Mouse (Mus musculus) embryo, embryonic 11.5 days (tissue): ENCODE results near the gene Nr1d2.
"Not testable (repeated sequence)": the region's sequence is repeated elsewhere in the genome, so short reads cannot be mapped to it uniquely, and the experiment has no call there.

ENCODE experiments used
- DNase-seq: peaks from one replicate; pipeline ENCODE4 v3.0.0-alpha.2; 2012; ENCODE audit warnings: low read depth, low spot score

The Nr1d2 gene

DNA sequence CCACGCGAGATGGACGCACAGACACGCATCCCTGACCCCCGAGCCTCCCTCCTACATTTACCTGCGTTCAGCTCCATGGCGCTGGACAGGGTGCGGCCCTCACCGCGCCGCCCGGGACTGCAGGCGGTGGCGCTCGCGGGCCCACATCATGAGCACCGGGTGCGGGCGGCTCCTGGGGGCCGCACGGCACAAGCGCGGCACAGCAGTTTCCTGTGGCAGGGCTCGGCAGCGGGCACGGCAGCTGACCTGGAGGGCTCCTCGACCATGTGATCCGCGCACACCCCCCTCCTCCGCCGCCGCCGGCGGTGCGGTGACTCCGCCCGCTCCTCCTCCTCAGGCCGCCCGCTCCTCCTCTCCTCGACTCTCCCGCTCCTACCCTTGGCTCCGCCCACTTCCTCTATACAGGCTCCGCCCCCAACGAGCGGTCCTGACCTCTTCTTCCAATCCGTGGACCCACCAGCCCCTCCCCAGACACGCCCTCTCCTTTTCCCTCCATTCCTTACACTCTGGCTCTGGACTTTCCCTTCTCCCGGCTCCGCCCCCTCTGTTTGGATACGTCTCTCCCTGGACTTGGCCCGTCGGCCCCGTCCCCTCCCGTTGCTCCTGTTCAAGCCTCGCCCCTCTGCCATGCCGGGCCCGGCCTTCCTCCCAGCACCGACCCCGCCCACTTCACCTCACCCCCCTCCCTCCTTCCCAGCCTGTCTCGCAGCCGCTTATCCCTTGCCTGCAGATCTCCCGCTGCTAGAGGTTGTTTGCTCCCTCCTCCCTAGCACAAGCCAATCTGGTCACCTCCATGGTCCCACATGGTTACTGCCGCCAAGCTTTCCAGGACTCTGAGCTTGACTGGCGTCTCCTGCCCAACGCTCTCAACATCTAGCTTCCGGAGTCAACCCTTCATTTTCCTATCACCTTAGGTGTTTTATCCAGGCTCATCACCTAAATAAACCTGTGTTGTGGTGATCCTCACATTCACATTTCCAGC, at the start of gene Nr1d2:
Nr1d2 (minus strand) TSS at position 378 of the 982 bp plus-strand sequence.
- peak; percentile 97 for DNase-seq

DNA sequence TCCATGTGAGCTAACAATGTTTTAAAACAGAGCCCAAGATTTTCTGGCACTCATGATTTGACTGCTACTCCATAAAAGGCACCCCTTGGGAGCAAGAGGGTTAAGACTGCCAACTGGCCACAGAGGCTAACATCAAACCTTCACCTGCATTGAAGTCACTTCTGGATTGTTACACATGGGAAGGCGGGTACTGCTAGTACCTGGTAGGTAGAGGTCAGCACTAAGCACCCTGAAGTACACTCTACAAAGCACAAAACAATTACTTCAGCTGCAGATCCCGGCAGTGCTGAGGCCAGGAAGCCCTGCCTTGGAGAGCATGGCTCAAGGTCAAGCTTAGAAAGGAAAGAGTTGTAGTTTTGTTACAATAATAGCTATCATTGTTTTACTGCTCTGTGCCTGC, 48.5 kb upstream of the Nr1d2 start:
- no peak for DNase-seq

DNA sequence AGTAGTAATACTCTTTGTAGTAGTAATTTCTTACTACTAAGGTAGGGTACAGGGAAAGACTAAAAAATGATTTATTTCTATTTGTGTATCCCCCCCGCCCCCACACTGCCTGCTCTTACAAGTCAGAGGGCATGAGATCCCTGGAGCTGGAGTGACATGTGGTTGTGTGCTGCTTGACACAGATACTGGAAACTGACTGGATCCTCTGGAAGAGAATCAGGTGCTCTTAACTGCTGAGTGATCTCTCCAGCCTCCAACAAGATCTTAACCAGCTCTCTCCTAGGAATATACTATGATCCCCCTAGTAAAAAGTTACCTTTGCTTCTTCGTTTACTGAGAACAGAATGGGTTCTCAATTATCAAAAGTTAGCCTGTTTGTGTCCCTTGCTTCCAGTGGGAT, 47.5 kb upstream of the Nr1d2 start:
- DNase-seq: no peak

DNA sequence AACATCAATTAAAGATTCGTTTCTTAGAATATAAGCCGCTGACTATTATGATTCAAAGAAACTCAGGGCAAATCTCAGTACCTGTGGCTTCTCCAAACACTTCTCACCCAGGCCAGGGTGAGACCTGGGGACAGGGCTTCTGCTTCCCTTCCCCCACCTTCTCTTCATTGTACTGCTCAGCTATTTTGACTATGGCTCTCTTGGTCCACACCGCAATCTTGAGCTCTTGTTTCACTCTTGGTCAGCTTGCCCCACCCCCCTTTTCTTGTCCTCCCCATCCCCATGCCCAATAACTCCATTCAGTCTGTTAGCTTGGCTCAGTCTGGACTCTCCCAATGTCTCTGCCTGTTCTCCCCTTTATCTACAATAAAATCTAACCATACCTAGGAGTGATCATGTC, 46.5 kb upstream of the Nr1d2 start:
- DNase-seq: no peak

DNA sequence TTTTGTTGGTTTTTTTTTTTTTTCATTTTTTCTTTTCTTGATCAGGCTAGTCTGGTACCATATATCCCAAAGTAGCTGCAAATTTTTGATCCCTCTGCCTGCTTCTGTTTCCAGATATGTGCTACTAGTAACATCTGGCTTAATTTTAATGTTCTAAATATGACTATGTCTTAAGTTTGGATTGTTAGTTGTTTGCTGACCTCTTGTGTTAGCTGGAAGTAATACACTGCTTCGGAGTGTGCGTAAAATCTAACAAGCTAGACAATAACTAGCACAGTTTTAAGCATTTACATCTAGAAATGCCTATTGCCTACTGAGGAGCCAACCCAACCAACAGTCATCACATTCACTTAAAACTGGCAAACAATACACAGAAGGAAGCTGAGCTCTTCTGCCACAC, 45.7 kb upstream of the Nr1d2 start:
- no peak for DNase-seq

DNA sequence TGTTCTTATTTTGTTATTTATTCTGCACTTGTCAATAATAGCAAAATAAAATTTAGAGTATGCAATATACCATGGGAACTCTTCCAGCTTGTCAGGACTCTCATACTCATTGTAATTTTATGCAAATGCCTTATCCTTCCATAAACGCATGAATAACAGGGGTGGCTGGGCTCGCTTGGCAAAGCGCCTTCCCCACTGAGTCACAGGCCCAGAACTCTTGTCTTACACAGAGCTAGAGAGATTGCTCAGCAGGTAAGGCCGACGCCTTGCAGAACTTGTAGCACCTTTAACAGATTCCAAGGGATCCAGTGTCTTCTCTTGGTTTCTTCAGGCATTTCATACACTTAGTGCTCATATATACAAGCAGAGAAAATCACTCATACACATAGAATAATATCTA, 41.4 kb upstream of the Nr1d2 start:
- DNase-seq: no peak

DNA sequence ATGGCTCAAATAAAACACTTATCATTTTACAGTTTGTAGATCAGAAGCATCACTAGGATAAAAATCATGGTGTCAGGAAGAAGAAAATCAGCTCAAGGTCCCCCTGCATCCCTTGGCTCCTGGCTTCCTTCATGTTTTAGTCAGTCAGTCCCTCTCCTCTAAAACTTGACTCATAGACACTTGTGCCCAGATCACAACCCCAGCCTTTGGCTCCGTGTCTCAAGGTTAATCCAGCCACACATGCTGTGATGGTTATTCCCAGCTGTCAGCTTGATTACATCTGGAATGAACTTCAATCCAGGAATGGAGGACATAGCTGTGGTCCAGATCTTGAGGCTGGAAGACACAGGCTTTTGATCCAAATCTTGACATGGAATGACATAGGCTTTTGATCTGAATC, 35.6 kb upstream of the Nr1d2 start:
- no peak for DNase-seq

DNA sequence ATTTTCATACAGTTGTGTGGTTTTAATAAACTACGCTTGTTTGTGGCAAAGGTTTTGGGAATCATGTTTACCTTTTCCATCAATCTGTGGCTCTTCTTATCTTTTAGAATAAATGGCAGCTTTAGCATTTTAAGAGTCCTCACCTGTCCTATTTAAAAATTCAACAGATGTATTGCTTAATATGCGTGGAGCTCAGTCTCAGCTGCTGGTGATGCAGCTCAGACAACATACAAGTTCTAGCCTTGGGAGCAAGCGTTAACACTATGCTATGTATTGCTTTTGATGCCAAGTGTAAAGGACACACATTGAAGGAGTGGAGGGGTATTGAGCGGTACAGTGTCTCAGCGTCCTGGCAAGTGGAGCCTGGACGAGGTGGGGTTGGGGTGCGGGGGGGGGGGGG, 32.7 kb upstream of the Nr1d2 start:
- no peak for DNase-seq

DNA sequence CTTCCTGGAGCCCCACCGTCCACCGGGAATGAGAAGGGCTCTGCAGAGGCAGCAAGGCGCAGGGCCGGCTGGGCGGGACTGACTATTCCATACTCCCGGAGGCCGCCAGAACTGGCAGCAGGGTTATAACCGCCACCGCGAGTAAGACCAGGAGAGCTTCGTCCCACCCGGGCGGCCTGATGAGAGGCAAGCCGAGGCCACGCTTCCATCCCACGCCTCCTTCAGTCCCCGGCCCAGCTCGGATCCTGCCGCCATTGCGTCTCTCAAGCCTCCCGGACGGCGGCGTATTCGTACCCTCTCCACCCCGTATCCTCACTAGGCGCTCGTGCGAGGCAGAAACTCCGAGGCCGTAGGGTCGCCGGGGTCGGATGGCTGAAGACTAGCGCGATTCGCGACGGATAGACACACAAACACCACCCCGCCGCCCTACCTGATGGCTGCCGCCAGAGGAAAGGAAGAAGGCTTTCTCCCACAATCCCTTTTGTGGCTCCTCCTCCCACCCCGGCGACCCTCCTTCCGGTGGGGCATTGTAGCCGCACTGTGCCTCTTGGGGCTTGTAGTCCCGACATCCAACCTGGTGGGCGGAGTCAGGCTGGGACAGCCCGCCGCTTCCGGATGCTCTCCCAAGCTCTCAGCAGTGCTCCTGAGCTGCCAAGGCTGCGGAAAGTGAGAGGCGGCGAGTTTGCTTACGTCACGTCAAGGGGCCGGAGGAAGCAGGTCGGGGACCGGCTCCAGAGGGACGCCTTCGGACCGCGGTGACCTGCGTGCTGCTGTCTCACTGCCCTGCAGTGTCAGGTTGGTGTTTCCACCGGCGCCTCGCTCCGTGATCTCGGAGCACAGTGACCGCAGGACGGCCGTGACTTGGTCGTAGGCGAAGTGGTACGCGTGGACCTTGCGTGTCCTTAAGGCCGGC, 31.9 kb upstream of the Nr1d2 start, which contains the start of the genes Nkiras1 and Rpl15:
Nkiras1 (plus strand) TSS at position 608 of the 913 bp plus-strand sequence.
Rpl15 (minus strand) TSS at position 863 of the 913 bp plus-strand sequence.
- DNase-seq: peak; percentile 98

DNA sequence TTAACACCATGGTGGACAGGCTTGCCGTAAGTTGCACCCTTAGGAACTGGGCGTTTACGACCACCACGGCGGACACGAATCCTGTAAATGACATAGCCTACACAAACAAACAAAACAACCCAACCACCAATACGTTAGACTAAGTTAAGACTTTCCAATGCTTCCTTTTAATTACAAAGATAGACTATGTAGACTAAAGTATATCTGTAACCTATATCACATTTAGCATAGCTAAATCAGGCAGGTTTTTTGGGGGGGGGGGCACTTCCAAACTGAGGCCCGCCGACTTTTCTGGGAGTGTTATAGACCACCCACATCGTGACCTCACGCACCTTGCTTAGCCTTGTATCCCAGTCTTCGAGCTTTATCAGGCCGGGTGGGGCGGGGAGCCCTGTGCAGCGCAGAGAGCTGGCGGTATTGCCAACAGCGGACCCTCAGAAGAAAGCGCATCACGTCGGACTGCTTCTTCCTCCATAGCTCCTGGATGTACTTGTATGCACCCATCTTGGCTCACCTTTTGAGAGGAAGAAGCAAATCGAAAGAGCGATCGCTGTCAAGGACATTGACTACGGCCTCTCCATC, 31.1 kb upstream of the Nr1d2 start:
- not testable (repeated sequence) for DNase-seq

DNA sequence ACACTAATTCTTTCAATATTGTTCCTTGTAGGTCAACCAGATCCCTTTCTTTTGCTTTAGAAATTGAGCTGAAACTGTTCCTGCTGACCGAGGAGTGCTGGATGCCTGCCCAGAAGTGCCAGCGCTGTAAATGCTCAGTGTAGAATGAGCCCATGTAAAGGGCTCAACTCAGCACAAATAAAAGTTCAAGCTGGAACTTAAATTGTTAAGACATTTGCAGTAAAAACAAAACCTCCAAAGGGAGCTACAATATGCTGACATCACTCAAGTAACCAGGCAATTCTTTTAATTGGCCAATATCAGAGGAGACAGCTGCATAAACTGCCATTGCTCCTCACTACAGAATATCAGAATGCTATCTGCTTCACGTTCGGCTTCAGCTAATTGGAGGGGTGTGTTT, 24.5 kb upstream of the Nr1d2 start:
- DNase-seq: no peak

DNA sequence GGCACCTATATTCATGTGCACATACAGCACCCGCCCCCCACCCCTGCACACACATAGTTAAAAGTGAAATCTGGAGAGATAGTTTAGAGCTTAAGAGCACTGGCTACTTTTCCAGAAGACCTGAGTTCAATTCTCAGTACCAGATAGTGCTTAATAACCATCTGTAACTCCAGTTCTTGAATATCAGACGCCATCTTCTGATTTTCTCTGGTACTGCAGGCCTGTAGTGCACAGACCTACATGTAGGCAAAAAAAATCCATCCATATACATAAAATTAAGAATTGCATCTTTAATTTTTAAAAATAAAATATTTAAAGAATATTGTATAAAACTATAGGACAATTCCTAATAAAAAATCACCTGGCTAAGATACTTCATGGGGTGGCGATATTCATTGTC, 22.3 kb upstream of the Nr1d2 start:
- DNase-seq: no peak

DNA sequence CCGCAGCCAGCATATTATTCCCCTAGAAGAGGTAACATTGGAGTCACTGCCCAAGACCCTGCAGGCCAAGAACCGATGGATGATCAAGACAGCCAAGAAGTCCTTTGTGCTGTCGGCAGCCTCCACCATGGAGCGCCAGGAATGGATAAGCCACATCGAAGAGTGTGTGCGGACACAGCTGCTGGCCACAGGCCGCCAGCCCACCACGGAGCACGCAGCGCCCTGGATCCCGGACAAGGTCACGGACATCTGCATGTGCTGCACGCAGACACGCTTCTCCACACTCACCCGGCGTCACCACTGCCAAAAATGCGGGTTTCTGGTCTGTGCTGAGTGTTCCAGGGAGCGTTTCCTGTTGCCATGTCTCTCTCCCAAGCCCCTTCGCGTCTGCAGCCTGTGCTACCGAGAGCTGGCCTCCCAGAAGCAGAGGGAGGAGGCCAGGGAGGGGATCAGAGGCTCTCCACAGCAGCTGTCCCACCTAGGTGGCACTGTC, 3.8 kb upstream of the Nr1d2 start:
- DNase-seq: no peak

DNA sequence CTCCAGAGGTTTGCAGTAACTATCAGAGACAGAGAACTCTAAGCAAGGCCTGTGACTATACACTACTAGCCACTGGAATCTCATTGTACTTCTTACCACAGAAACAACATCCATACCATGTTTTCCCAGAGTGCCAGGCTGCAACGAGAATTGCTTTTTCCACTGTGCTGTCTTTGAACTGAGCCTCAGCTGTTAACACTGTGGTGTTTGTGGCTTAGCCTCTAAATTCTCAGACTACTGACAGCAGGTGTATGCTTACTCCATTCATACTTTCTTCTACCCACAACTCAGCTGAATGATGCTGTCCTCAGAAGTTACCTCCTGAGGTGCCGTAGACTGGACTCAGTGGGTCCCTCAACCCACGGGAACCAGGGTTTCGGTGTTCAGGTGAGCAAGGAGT, 2.9 kb upstream of the Nr1d2 start:
- DNase-seq: no peak

DNA sequence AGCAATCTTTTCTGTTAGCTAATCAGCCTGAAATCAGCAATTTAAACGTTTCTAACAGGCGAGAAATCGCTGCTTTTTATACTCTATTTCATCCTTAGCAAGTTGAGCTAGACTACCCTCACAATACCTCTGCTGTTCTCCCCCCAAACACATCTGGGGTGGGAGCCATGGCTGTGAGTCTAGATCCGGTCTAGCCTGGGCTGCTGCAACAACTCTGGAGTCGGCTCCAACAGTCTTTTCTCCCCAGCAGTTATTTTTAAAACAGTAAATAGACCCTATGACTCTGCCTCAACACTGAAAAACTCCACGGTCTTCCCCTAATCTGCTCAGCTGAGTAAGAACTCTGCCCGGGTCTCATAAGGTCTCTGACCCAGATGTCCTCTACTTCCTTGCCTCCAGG, 1.2 kb upstream of the Nr1d2 start:
- no peak for DNase-seq

DNA sequence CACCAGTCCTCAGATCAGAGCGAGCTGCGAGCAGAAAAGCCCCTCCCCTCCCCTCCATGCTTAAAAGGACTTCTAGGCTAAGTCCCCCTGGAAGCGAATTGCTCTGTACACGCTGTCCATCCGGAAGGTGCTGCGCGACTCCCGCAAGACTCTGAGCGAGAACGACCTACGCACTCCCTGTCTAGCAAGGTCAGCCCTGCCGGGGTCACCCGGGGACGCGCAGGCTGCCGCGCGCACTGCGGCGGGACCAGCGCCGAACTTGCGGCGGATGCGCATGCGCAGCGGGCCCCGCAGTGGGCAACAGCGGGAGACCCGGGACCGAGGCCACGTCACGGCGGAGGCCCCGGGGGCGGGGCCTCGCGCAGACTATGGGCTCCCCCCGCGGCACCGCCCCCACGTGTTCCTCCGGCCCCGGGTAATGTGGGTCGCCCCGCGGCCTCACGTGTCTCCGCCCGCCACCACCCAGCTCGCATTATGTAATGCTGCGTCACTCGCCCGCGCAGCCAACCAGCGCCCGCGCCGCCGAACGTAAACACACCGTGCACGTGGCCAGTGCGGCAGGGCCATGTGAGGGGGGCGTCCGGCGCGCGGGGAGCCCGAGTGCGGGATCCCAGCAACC, 687 bp downstream of the Nr1d2 start:
- peak; percentile 92 for DNase-seq

DNA sequence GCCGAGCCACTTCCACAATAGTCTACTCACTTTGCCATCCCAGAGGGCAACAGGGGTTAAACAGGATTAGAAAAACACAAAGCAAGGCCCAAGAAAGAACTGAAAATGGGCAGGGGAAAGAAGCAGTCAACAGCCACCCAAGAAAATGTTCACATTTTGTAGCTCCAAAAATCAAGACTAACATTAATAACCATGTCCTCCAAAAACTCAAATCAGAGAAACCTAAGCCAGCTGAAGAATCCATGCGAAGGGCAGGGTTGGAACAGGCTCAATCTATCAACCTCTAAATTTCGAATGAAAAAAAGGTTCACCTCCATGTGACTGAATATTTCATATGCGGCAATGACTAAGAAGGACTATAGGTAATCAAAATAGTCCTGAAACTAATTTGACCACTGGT, 1.5 kb downstream of the Nr1d2 start:
- DNase-seq: no peak

DNA sequence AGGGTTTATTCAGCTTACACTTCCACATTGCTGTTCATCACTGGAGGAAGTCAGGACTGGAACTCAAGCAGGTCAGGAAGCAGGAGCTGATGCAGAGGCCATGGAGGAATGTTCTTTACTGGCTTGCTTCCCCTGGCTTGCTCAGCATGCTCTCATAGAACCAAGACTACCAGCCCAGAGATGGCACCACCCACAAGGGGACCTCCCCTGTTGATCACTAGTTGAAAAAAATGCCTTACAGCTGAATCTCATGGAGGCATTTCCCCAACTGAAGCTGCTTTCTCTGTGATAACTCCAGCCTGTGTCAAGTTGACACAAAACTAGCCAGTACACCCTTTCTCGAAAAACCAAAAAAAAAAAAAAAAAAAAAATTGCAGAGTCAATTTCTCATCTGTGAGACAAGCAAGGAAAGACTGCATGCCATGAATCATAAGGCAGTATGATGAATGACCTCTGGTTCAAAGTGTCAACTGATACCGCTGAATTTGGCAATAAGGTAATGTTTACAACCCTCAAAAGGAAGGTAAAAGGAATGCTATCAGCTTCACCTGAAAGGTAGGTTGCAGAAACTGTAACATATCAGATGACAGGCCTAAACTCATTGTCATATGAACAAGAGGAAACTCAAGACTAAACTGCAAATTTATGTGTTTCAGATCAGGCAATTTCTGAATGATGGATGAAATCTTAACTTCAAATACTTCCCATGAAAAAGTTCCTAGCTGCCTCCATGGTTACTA, 2.3 kb downstream of the Nr1d2 start:
- DNase-seq: not testable (repeated sequence)

DNA sequence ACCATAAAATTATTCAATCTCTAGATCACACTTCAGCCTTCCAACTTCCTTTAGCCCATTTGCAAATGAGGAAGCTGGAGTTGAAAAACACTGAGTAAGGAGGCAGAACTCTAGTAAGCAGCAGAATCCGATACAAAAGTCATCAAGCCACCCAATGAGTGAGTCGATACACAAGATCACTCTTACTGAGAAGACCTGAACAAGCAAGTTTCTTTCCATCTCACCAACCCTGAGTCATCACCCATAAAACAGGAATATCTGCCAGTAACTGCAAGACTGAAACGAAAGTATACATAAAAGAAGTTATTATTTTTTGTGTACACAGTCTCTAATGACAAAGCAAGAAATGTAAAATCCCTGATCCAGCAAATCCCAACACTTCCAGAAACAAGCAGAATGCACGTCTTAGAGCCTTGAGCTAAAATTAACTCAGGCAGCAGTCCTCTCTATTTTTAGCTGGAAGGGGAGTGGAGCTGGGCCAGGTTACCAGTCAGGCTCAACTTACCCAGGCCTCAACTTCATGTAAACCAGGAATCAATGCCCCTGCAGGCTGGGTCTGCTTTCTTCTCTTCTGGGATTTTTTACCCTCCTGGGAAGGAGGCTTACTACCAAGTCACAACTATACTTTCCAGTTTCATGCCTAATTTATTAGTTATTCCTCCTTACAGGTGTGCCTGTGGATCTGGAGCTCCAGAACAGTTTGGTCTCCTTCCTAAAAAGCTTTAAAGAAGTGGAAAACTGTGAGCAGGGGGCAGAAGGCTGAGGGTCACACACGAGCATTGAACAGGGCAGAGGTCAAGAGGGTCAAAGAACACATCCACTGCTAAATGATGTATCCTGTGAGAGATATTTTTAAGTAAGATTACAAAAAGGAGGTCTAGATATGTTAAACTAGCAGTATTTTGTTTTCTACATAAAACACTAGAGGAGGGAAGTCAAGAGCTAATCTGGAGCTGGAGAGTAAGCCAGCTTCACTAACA, 4.7 kb downstream of the Nr1d2 start:
- DNase-seq: no peak
